Mouse (Mus musculus) kidney, adult 2 months (tissue): ENCODE results near the gene Psip1. TPM values are rescaled to one million over a fixed set of nuclear protein-coding genes. Genes with fewer than 3 reads are reported as not detected.
A peak's percentile ranks its signal among the peaks of the same experiment; 100 is the strongest.
"Not testable (repeated sequence)": the region's sequence is repeated elsewhere in the genome, so short reads cannot be mapped to it uniquely, and the experiment has no call there.

Experiments
- DNase-seq: peaks from one replicate; pipeline ENCODE4 v3.0.0; 2021
- H3K27ac ChIP-seq: fragments of 200-500 bp; 2 replicates; pipeline ENCODE4 v1.5.1; 2012; ENCODE audit warnings: low read depth, low read length, control low read depth, inconsistent platforms; ENCODE audit not compliant: insufficient read depth
- H3K27me3 ChIP-seq: fragments of 200-500 bp; replicated peaks from 2 replicates; pipeline ENCODE4 v1.6.1; 2012; ENCODE audit warnings: mild to moderate bottlenecking, moderate library complexity, low read length, inconsistent platforms; ENCODE audit not compliant: control insufficient read depth, insufficient read depth
- H3K36me3 ChIP-seq: fragments of 200-500 bp; 2 replicates; pipeline ENCODE4 v1.6.1; 2012; ENCODE audit warnings: mild to moderate bottlenecking, moderate library complexity, low read length, inconsistent platforms; ENCODE audit not compliant: control insufficient read depth, insufficient read depth
- H3K4me1 ChIP-seq: fragments of 200-500 bp; 2 replicates; pipeline ENCODE4 v1.6.1; 2011; ENCODE audit warnings: low read length; ENCODE audit not compliant: control insufficient read depth, insufficient read depth
- H3K4me3 ChIP-seq: fragments of 200-500 bp; 2 replicates; pipeline ENCODE4 v1.5.1; 2011; ENCODE audit warnings: mild to moderate bottlenecking, low read depth, low read length, control low read depth; ENCODE audit not compliant: insufficient read depth
- CTCF ChIP-seq: fragments of 200-500 bp; conservative IDR thresholded peaks from 2 replicates; pipeline ENCODE4 v1.5.1; 2011; ENCODE audit warnings: low read depth, mild to moderate bottlenecking, control low read depth, low read length, moderate library complexity, mixed read lengths; ENCODE audit not compliant: insufficient read depth, insufficient read length
- POLR2A ChIP-seq: fragments of 200-500 bp; IDR thresholded peaks from one replicate; pipeline ENCODE4 v1.6.1; 2011; ENCODE audit warnings: low read depth, low read length, control low read depth
- WGBS: fragments of 180-500 bp; shearing (Covaris S2); methylation state at CpG from one replicate; pipeline ENCODE4 v1.1.7; 2018; 5-methylcytosine and 5-hydroxymethylcytosine counted together
- polyA plus RNA-seq: library from polyadenylated mRNA; depleted of rRNA; stranded (reverse); fragments of >200 nt; gene quantifications from 2 replicates; pipeline ENCODE4 v1.2.3, GENCODE M21; 2012; rRNA removed

The Psip1 gene
- 10.6 and 11.0 TPM in 2 replicates for polyA plus RNA-seq

DNA sequence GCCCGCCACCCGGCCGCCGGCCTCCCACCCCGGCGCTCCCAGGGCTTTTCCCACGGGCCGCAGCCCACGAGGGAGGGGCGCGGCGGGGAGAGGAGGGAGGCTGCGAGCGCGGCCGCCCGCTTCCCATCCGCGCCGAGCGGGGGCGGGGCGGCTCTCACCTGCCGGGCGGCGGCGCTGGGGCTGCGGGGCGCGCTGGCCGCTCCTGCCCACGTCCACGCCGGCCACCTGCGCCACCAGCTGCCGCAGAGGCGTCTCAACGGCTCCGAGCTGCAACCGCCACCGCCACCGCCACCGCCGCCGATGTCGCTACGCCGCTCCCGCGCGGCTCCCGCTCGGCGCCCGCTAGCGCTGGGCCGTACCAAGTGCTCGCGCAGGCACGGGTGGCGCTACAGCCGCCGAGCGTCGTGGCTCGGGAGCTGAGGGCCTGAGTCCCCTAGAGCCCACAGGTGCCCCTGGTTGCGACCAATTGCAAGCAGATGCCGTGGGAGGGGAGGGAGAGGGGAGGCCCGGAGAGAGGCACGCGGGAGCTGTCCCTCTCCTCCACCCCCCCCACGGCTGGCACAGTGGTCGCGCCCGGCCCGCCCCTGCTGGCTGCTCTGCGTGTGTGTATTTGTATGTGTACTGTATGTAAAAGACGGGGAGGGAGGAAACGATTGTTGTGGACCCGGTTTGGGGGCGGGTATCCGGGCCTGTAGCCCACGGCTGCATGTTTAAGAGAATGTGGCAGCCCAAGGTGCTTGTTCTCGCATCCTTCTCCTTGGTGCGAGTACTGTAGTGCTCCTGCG is at the start of gene Psip1:
Psip1 (minus strand) TSS at position 343 of the 785 bp plus-strand sequence.
- WGBS, result under 1% methylated on average over 80 of the region's 86 CpGs
- Histone ChIP-seq H3K4me3 (peak within 1 kb of the TSS; percentile 94), H3K27ac (peak within 1 kb of the TSS; percentile 94), H3K36me3 (no peaks in the 10 kb centered on the region), H3K4me1 (no peaks in the 10 kb centered on the region), H3K27me3 (no peaks in the 10 kb centered on the region)
- DNase-seq, result peak; percentile 89
- TF ChIP-seq CTCF (peak; percentile 33; the same call in 1 of the 2 replicates), POLR2A (no peak)

DNA sequence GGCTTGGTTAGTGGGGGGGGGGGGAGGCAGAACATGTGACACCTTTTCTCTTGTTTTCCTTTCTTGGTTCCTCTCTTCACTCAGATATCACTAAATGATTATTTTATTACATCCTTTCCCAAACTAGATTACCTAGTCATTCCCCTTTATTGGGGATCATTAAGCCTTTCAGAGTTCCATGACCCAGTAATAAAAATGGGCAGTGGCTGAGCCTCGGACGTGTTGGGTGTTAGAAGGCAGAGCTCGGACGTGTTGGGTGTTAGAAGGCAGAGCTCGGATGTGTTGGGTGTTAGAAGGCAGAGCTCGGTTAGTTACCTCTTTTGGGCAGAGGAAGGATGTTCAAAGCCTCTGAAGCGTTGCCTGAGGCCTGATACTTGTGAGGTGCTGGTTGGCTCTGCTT is 47.8 kb upstream of the Psip1 start:
- no peak for DNase-seq
- Histone ChIP-seq H3K36me3 (no peaks in the 10 kb centered on the region), H3K27me3 (no peaks in the 10 kb centered on the region), H3K4me3 (no peak overlapping the region), H3K27ac (no peak overlapping the region), H3K4me1 (no peaks in the 10 kb centered on the region)
- 76% methylated on average over 7 of the region's 7 CpGs for WGBS
- TF ChIP-seq POLR2A (no peak), CTCF (no peak)

GRCm38 (mm10) chr4:83533168-83533911 is 47.1 kb upstream of the Psip1 start:
- no peaks in the 10 kb centered on the region for H3K4me1 ChIP-seq
- TF ChIP-seq POLR2A (no peak), CTCF (no peak)
- H3K36me3 ChIP-seq, result no peaks in the 10 kb centered on the region
- no peak overlapping the region for H3K4me3 ChIP-seq
- WGBS, result 75% methylated on average over 9 of the region's 9 CpGs
- DNase-seq, result no peak
- H3K27ac ChIP-seq, result no peak overlapping the region
- H3K27me3 ChIP-seq, result no peaks in the 10 kb centered on the region

DNA sequence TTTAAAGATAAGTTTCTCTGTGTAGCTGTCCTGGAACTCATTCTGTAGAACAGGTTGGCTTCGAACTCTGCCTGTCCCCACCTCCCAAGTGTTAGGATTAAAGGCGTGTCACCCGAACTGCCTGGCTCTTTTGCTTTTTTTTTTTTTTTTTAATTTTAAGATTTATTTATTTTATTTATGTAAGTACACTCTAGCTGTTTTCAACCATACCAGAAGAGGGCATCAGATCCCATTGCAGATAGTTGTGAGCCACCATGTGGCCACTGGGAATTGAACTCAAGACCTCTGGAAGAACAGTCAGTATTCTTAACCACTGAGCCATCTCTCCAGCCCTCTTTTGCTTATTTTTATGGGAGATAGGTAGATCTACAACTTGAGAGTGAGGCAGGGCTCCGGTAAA is 43.8 kb upstream of the Psip1 start:
- H3K4me1 ChIP-seq, DNase-seq, H3K27ac ChIP-seq, H3K36me3 ChIP-seq, H3K4me3 ChIP-seq, H3K27me3 ChIP-seq: not testable (repeated sequence)
- WGBS, result 88% methylated on average over 4 of the region's 4 CpGs

DNA sequence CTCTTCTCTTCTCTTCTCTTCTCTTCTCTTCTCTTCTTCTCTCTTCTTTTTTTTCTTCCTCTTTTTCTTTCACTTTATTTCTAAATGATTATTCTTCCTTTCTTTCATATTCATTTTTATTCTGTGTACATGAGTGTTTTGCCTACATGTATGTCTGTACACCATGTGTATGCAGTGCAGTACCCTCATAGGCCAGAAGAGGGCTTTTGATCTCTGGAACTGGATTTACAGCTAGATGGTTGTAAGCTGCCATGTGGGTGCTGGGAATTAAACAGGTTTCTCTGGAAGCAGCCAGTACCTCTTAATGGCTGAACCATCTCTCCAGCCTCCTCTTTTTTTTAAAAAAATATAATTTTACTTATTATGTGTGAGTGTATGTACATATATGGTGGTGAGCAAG is 41.7 kb upstream of the Psip1 start:
- no peak overlapping the region for H3K27ac ChIP-seq
- H3K36me3 ChIP-seq, result no peaks in the 10 kb centered on the region
- no peaks in the 10 kb centered on the region for H3K27me3 ChIP-seq
- TF ChIP-seq CTCF (0 out of 2 replicates have a peak, but pooled peaks have one; percentile 13), POLR2A (no peak)
- peak; percentile 46 for DNase-seq
- H3K4me3 ChIP-seq, result no peak overlapping the region
- peaks cover 3% of the 10 kb centered on the region; the same call in 1 of the 2 replicates for H3K4me1 ChIP-seq

- no peak overlapping the region for H3K4me3 ChIP-seq
- H3K27me3 ChIP-seq, result no peaks in the 10 kb centered on the region
- peaks cover 3% of the 10 kb centered on the region; the same call in 1 of the 2 replicates for H3K4me1 ChIP-seq
- 67% methylated on average over 6 of the region's 6 CpGs for WGBS
- H3K36me3 ChIP-seq, result no peaks in the 10 kb centered on the region
- H3K27ac ChIP-seq, result no peak overlapping the region
- no peak for DNase-seq
- TF ChIP-seq POLR2A (no peak), CTCF (no peak)
Measured at GRCm38 (mm10) chr4:83526988-83527334, 40.7 kb upstream of the Psip1 start.

DNA sequence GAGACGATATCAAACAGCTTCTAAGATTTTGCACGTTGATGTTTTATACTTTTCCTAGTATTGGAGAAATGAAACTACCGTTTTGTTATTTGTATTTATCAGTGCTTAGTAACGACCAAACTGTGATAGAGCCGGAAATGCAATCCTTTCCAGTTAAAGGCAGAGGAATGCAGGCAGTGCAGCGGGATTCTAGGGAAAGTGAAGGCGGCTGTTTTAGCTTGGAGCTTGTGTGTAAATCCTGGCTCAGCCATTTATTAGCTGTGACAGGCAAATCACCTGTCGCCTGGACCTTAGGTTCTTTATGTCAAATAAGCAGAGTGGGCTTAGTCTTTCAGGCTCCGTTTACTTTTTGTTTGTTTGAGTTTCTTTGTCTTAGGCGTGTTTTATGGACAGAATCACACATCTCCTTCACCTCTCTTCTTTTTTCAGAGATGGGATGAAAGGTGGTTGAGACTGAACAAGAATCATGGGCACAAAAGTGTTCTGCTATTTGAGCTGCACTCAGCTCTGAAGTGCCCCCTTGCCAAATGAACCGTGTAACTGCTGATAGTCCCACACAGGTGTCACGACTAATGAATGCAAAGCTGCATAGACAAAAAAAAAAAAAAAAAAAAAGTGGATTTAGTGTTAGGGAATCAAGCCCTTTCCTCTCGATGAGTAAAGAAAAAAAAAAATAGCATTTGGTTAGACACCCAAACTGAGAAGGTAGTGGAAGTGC is 40.2 kb upstream of the Psip1 start:
- DNase-seq, result peak; percentile 28
- Histone ChIP-seq H3K4me1 (peaks cover 3% of the 10 kb centered on the region; the same call in 1 of the 2 replicates), H3K4me3 (peak overlapping the region; percentile 13), H3K36me3 (no peaks in the 10 kb centered on the region), H3K27me3 (no peaks in the 10 kb centered on the region), H3K27ac (no peak overlapping the region)
- TF ChIP-seq POLR2A (no peak), CTCF (no peak)
- 13% methylated on average over 13 of the region's 13 CpGs for WGBS
